Mouse (Mus musculus) liver, embryonic 14.5 days (tissue): Measurements from ENCODE around the gene Smyd3. TPM values are rescaled to one million over a fixed set of nuclear protein-coding genes. Genes with fewer than 3 reads are reported as not detected.
"Not testable (repeated sequence)": the region's sequence is repeated elsewhere in the genome, so short reads cannot be mapped to it uniquely, and the experiment has no call there.

Experiments
- ATAC-seq: fragments of 200-750 bp; cut with Nextera tagmentation; 2 replicates; pipeline ENCODE4 v1.8.0; 2017; ENCODE audit warnings: moderate number of reproducible peaks, mild to moderate bottlenecking, moderate library complexity; ENCODE audit not compliant: insufficient read depth
- DNase-seq, 3 experiments: peaks; one replicate each; pipeline ENCODE4 v3.0.0-alpha.2; 2012 to 2013; ENCODE audit warnings: low read depth in 3 of 3, low spot score in 3 of 3
- H3K27ac ChIP-seq: fragments of 300-500 bp; sonication (generic); 2 replicates; pipeline ENCODE4 v1.5.1; 2014; ENCODE audit warnings: moderate library complexity, mild to moderate bottlenecking, control low read depth, inconsistent platforms
- H3K27me3 ChIP-seq: fragments of 300-500 bp; sonication (generic); 2 replicates; pipeline ENCODE4 v1.6.1; 2014; ENCODE audit warnings: mild to moderate bottlenecking, low read length, moderate library complexity; ENCODE audit not compliant: control insufficient read depth, insufficient read depth
- H3K36me3 ChIP-seq: fragments of 300-500 bp; sonication (generic); replicated peaks from 2 replicates; pipeline ENCODE4 v1.6.1; 2014; ENCODE audit warnings: low read depth; ENCODE audit not compliant: control insufficient read depth, insufficient read depth
- H3K4me1 ChIP-seq, 2 experiments: fragments of 200-500 bp in 1 of 2; fragments of 300-500 bp in 1 of 2; sonication (generic) in 1 of 2; replicated peaks; 2 replicates each; pipeline ENCODE4 v1.6.1; 2012 to 2014; ENCODE audit warnings: antibody characterized with exemption in 1 of 2, inconsistent platforms in 1 of 2, low read length in 1 of 2; ENCODE audit not compliant: control insufficient read depth in 2 of 2, insufficient read depth in 2 of 2
- H3K4me2 ChIP-seq: fragments of 300-500 bp; sonication (generic); 2 replicates; pipeline ENCODE4 v1.6.1; 2014; ENCODE audit warnings: low read depth, mild to moderate bottlenecking, control low read depth, moderate library complexity
- H3K4me3 ChIP-seq, 2 experiments: fragments of 200-500 bp in 1 of 2; fragments of 300-500 bp in 1 of 2; sonication (generic) in 1 of 2; 2 replicates each; pipeline ENCODE4 v1.5.1; 2012 to 2014; ENCODE audit warnings: low read depth in 2 of 2, low read length in 2 of 2, mild to moderate bottlenecking in 2 of 2, control low read depth in 1 of 2, inconsistent platforms in 1 of 2, moderate library complexity in 1 of 2; ENCODE audit not compliant: insufficient read depth in 1 of 2
- H3K9ac ChIP-seq: fragments of 300-500 bp; sonication (generic); replicated peaks from 2 replicates; pipeline ENCODE4 v1.6.1; 2014; ENCODE audit warnings: mild to moderate bottlenecking, control low read depth, moderate library complexity
- H3K9me3 ChIP-seq: fragments of 300-500 bp; sonication (generic); 2 replicates; pipeline ENCODE4 v1.6.1; 2016; ENCODE audit warnings: low read length, mixed read lengths; ENCODE audit not compliant: control insufficient read depth
- CTCF ChIP-seq: IDR thresholded peaks from 2 replicates; pipeline ENCODE4 v1.5.1; 2016; ENCODE audit warnings: antibody characterized with exemption, low read depth, control low read depth
- EP300 ChIP-seq: IDR thresholded peaks from 2 replicates; pipeline ENCODE4 v1.6.1; 2016; ENCODE audit warnings: antibody characterized with exemption, low read depth
- WGBS: fragments of 180-500 bp; shearing (Covaris S2); extraction: QIAGEN DNeasy Blood & Tissue Kit; methylation state at CpG from one replicate; pipeline ENCODE4 v1.1.7; 2014; ENCODE audit not compliant: insufficient replicate concordance; 5-methylcytosine and 5-hydroxymethylcytosine counted together
- polyA plus RNA-seq, 2 experiments: library from polyadenylated mRNA; depleted of rRNA in 1 of 2; stranded (reverse) in 1 of 2; unstranded in 1 of 2; fragments of >200 nt; fragmentation: Nextera tagmentation in 1 of 2; extraction: Ambion mirVana in 1 of 2; gene quantifications; 2 replicates each; pipeline versions ENCODE4 v1.2.1 to v1.2.3; 2012 to 2014

Smyd3 gene
- polyA plus RNA-seq, 2 experiments: 2.6 to 6.6 TPM

GRCm38 (mm10) chr1:179295626-179296025 is 222.2 kb downstream of the Smyd3 start:
- DNase-seq (no peak), ATAC-seq (no peak)
- Histone ChIP-seq H3K9ac (no peak overlapping the region), H3K4me3 (no peak overlapping the region), H3K36me3 (no peaks in the 10 kb centered on the region), H3K4me2 (no peak overlapping the region), H3K27me3 (no peaks in the 10 kb centered on the region), H3K27ac (no peak overlapping the region), H3K9me3 (no peaks in the 10 kb centered on the region), H3K4me1 (no peaks in the 10 kb centered on the region)
- TF ChIP-seq EP300: no peak
- WGBS: 59% methylated on average over 6 of the region's 6 CpGs

GRCm38 (mm10) chr1:179293772-179294353 is 224.0 kb downstream of the Smyd3 start:
- Histone ChIP-seq H3K36me3 (no peaks in the 10 kb centered on the region), H3K9me3 (no peaks in the 10 kb centered on the region), H3K27ac (no peak overlapping the region), H3K27me3 (no peaks in the 10 kb centered on the region), H3K9ac (no peak overlapping the region), H3K4me3 (no peak overlapping the region), H3K4me2 (no peak overlapping the region), H3K4me1 (no peaks in the 10 kb centered on the region)
- ATAC-seq (no peak), DNase-seq (no peak)
- TF ChIP-seq EP300: no peak
- TF ChIP-seq CTCF: no peak
- 78% methylated on average over 8 of the region's 8 CpGs for WGBS

- H3K9me3 ChIP-seq, ATAC-seq, H3K36me3 ChIP-seq, H3K4me1 ChIP-seq, H3K27ac ChIP-seq, H3K4me2 ChIP-seq, H3K27me3 ChIP-seq, H3K9ac ChIP-seq, DNase-seq, H3K4me3 ChIP-seq: not testable (repeated sequence)
- WGBS: 83% methylated on average over 6 of the region's 6 CpGs
Observed at GRCm38 (mm10) chr1:179290181-179290580, 227.7 kb downstream of the Smyd3 start.

- no peak for ATAC-seq
- Histone ChIP-seq H3K27ac (no peak overlapping the region), H3K4me1 (no peaks in the 10 kb centered on the region), H3K36me3 (no peaks in the 10 kb centered on the region), H3K9me3 (no peaks in the 10 kb centered on the region), H3K27me3 (no peaks in the 10 kb centered on the region), H3K4me3 (no peak overlapping the region), H3K9ac (no peak overlapping the region), H3K4me2 (no peak overlapping the region)
- no peak for DNase-seq
- WGBS: 73% methylated on average over 3 of the region's 3 CpGs
- TF ChIP-seq CTCF (no peak), EP300 (no peak)
Observed at GRCm38 (mm10) chr1:179289744-179290143, 228.1 kb downstream of the Smyd3 start.

GRCm38 (mm10) chr1:179286748-179287147 is 231.1 kb downstream of the Smyd3 start:
- Histone ChIP-seq H3K9me3 (no peaks in the 10 kb centered on the region), H3K27me3 (no peaks in the 10 kb centered on the region), H3K36me3 (no peaks in the 10 kb centered on the region), H3K4me3 (no peak overlapping the region), H3K4me2 (no peak overlapping the region), H3K9ac (no peak overlapping the region), H3K27ac (no peak overlapping the region), H3K4me1 (no peaks in the 10 kb centered on the region)
- 72% methylated on average over 6 of the region's 6 CpGs for WGBS
- TF ChIP-seq CTCF: no peak
- no peak for TF ChIP-seq EP300
- DNase-seq (no peak), ATAC-seq (no peak)
